Mouse (Mus musculus): Measurements from ENCODE around the gene Smyd2. TPM values are rescaled to one million over a fixed set of nuclear protein-coding genes. Genes with fewer than 3 reads are reported as not detected.

The Smyd2 gene
- total RNA-seq (2014; rRNA removed; ENCODE audit: low replicate concordance) = 218 and 234 TPM in 2 replicates
- 219 and 239 TPM in 2 replicates for polyA plus RNA-seq (2015; fragmentation: Nextera tagmentation; extraction: Ambion mirVana)

GRCm38 (mm10) chr1:189921818-189922592 lies at the start of gene Smyd2:
Smyd2 (minus strand) TSS chr1:189922363.
- peak; percentile 81 for ATAC-seq (ENCODE audit: insufficient read depth, low read depth)
- no peak for TF ChIP-seq CTCF (IDR thresholded peaks at IDR 0.05; ENCODE audit: low read depth)
- TF ChIP-seq EP300 (IDR thresholded peaks at IDR 0.05; ENCODE audit: low read depth) = no peak

GRCm38 (mm10) chr1:189970381-189970780 lies 48.2 kb upstream of the Smyd2 start:
- no peaks in the 10 kb centered on the region for H3K9me3 ChIP-seq (replicated peaks; ENCODE audit: control insufficient read depth, low read length)
- H3K9ac ChIP-seq (replicated peaks; ENCODE audit: low read depth, low read length) = no peak overlapping the region
- 0 out of 2 replicates have a peak, but pooled peaks cover 7% of the 10 kb centered on the region for H3K4me1 ChIP-seq (ENCODE audit: control insufficient read depth, insufficient read depth)
- DNase-seq (ENCODE audit: low spot score) (no peak), ATAC-seq (ENCODE audit: insufficient read depth, low read depth) (no peak)
- no peak overlapping the region for H3K27ac ChIP-seq (ENCODE audit: low read depth)
- WGBS = 90% methylated on average over 8 of the region's 8 CpGs
- no peak overlapping the region for H3K4me2 ChIP-seq (ENCODE audit: low read depth, low read length)
- H3K27me3 ChIP-seq (ENCODE audit: control insufficient read depth, insufficient read depth, low read length) = no peaks in the 10 kb centered on the region
- no peak overlapping the region for H3K4me3 ChIP-seq (ENCODE audit: low read depth, low read length)
- H3K36me3 ChIP-seq (replicated peaks; ENCODE audit: control insufficient read depth, insufficient read depth, low read length) = no peaks in the 10 kb centered on the region
- no peak for TF ChIP-seq CTCF (IDR thresholded peaks at IDR 0.05; ENCODE audit: low read depth)
- TF ChIP-seq EP300 (IDR thresholded peaks at IDR 0.05; ENCODE audit: low read depth) = no peak

More at GRCm38 (mm10) chr1:189921818-189922592, at the start of gene Smyd2:
- under 1% methylated on average over 72 of the region's 90 CpGs for WGBS
- peak within 1 kb of the TSS; percentile 81 for H3K9ac ChIP-seq (replicated peaks; ENCODE audit: low read depth, low read length)
- peak; percentile 90 for DNase-seq (ENCODE audit: low spot score)
- no peaks in the 10 kb centered on the region for H3K36me3 ChIP-seq (replicated peaks; ENCODE audit: control insufficient read depth, insufficient read depth, low read length)
- H3K27ac ChIP-seq (ENCODE audit: low read depth) = peak within 1 kb of the TSS; percentile 90
- peak within 1 kb of the TSS; percentile 81 for H3K4me3 ChIP-seq (ENCODE audit: low read depth, low read length)
- no peaks in the 10 kb centered on the region for H3K9me3 ChIP-seq (replicated peaks; ENCODE audit: control insufficient read depth, low read length)
- no peaks in the 10 kb centered on the region for H3K27me3 ChIP-seq (ENCODE audit: control insufficient read depth, insufficient read depth, low read length)
- peaks cover 32% of the 10 kb centered on the region for H3K4me1 ChIP-seq (ENCODE audit: control insufficient read depth, insufficient read depth)
- peak within 1 kb of the TSS; percentile 91 for H3K4me2 ChIP-seq (ENCODE audit: low read depth, low read length)

- H3K9me3 ChIP-seq (replicated peaks; ENCODE audit: control insufficient read depth, low read length) = no peaks in the 10 kb centered on the region
- peak; percentile 50 for DNase-seq (ENCODE audit: low spot score)
- H3K27me3 ChIP-seq (ENCODE audit: control insufficient read depth, insufficient read depth, low read length) = no peaks in the 10 kb centered on the region
- no peak for TF ChIP-seq CTCF (IDR thresholded peaks at IDR 0.05; ENCODE audit: low read depth)
- TF ChIP-seq EP300 (IDR thresholded peaks at IDR 0.05; ENCODE audit: low read depth) = no peak
- no peak overlapping the region for H3K4me2 ChIP-seq (ENCODE audit: low read depth, low read length)
- no peaks in the 10 kb centered on the region for H3K36me3 ChIP-seq (replicated peaks; ENCODE audit: control insufficient read depth, insufficient read depth, low read length)
- no peak overlapping the region for H3K9ac ChIP-seq (replicated peaks; ENCODE audit: low read depth, low read length)
- H3K4me3 ChIP-seq (ENCODE audit: low read depth, low read length) = no peak overlapping the region
- peak; percentile 63 for ATAC-seq (ENCODE audit: insufficient read depth, low read depth)
- 31% methylated on average over 4 of the region's 4 CpGs for WGBS
- H3K27ac ChIP-seq (ENCODE audit: low read depth) = no peak overlapping the region
- H3K4me1 ChIP-seq (ENCODE audit: control insufficient read depth, insufficient read depth) = 0 out of 2 replicates have a peak, but pooled peaks cover 7% of the 10 kb centered on the region
Observed at GRCm38 (mm10) chr1:189968027-189968426, 45.9 kb upstream of the Smyd2 start.

- Histone ChIP-seq H3K4me2 (ENCODE audit: low read depth, low read length) (no peak overlapping the region), H3K36me3 (replicated peaks; ENCODE audit: control insufficient read depth, insufficient read depth, low read length) (no peaks in the 10 kb centered on the region), H3K4me1 (ENCODE audit: control insufficient read depth, insufficient read depth) (peaks cover 15% of the 10 kb centered on the region; the same call in 1 of the 2 replicates), H3K9me3 (replicated peaks; ENCODE audit: control insufficient read depth, low read length) (no peaks in the 10 kb centered on the region), H3K4me3 (ENCODE audit: low read depth, low read length) (no peak overlapping the region), H3K27ac (ENCODE audit: low read depth) (peak overlapping the region; percentile 86), H3K9ac (replicated peaks; ENCODE audit: low read depth, low read length) (no peak overlapping the region), H3K27me3 (ENCODE audit: control insufficient read depth, insufficient read depth, low read length) (no peaks in the 10 kb centered on the region)
- 28% methylated on average over 5 of the region's 5 CpGs for WGBS
- TF ChIP-seq EP300 (IDR thresholded peaks at IDR 0.05; ENCODE audit: low read depth) = peak; percentile 93
- no peak for TF ChIP-seq CTCF (IDR thresholded peaks at IDR 0.05; ENCODE audit: low read depth)
- ATAC-seq (ENCODE audit: insufficient read depth, low read depth) (peak; percentile 99), DNase-seq (ENCODE audit: low spot score) (peak; percentile 97)
Observed at GRCm38 (mm10) chr1:189960481-189960880, 38.3 kb upstream of the Smyd2 start.

- H3K27me3 ChIP-seq (ENCODE audit: control insufficient read depth, insufficient read depth, low read length) = no peaks in the 10 kb centered on the region
- H3K27ac ChIP-seq (ENCODE audit: low read depth) = peak overlapping the region; percentile 79
- no peak overlapping the region for H3K4me2 ChIP-seq (ENCODE audit: low read depth, low read length)
- no peaks in the 10 kb centered on the region for H3K9me3 ChIP-seq (replicated peaks; ENCODE audit: control insufficient read depth, low read length)
- H3K4me1 ChIP-seq (ENCODE audit: control insufficient read depth, insufficient read depth) = peaks cover 15% of the 10 kb centered on the region; the same call in 1 of the 2 replicates
- H3K36me3 ChIP-seq (replicated peaks; ENCODE audit: control insufficient read depth, insufficient read depth, low read length) = no peaks in the 10 kb centered on the region
- no peak for ATAC-seq (ENCODE audit: insufficient read depth, low read depth)
- WGBS = 61% methylated on average over 8 of the region's 8 CpGs
- no peak overlapping the region for H3K9ac ChIP-seq (replicated peaks; ENCODE audit: low read depth, low read length)
- TF ChIP-seq CTCF (IDR thresholded peaks at IDR 0.05; ENCODE audit: low read depth) (no peak), EP300 (IDR thresholded peaks at IDR 0.05; ENCODE audit: low read depth) (no peak)
- no peak overlapping the region for H3K4me3 ChIP-seq (ENCODE audit: low read depth, low read length)
- no peak for DNase-seq (ENCODE audit: low spot score)
Observed at GRCm38 (mm10) chr1:189959802-189960201, 37.6 kb upstream of the Smyd2 start.
